Comparison of ENCODE assay signal across 29 mouse cellular contexts in the genomic region with DNA sequence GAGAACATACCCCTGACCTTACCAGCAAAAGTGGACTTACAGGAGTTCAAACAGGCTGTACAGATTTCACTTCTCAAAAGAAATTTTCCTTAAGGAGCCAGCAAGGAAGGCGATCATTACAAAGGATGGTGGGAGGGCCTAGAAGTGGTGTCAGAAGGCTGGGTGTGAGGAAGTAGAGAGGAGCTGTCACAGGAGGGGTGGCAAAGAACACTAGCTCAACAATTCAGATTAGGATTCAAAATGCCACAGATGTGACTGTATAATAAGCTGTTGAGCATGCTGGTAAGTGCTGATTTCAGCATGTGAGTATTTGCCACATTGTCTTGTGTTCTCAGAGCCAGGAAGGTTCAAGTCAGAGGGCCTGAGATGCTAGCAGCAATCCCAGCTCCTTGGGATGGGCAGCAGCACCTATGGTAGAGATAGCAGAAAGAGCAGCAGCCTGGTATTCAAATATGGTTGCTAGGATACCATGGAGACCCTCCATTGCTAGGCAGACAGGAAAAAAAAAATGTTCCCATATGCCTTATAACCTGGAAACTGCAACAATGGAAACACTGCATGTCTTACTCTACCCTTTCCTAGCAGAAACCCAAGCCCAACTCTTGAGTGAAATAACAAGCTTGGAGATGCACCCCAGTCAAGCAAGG.
A peak's percentile ranks its signal among the peaks of the same experiment; 100 is the strongest.
DNase-seq lines count a peak whose midpoint lies in the region; ATAC-seq lines count a peak whose summit lies in the region.
"Had no signal": no experiment of that assay in that cellular context is flagged by ENCODE, and none has a peak within 500 bp of the region (broad histone marks: within the 10 kb centered on the region; RNA-seq: fewer than 3 reads in every experiment).

No protein-coding gene starts in this region.

- no peak for DNase-seq in hindbrain, embryonic 10.5 days (ENCODE audit: low spot score)
- DNase-seq in midbrain, embryonic 11.5 days (ENCODE audit: low spot score, missing footprints), result no peak
- DNase-seq in right cerebral cortex, postnatal 10 days (ENCODE audit: low spot score in 2 of 2), result no peak
- DNase-seq in kidney, postnatal 36 days, result no peak
- DNase-seq: adrenal gland, postnatal 25 days; cerebellum, adult 2 months; cerebellum, postnatal 14 days; gastrocnemius, postnatal 10 days; kidney, adult 2 months; kidney, postnatal 4 days; layer of hippocampus, adult 9-11 months; liver, embryonic 13.5 days; lung, adult 18-20 months; lung, postnatal 4 days; retina, postnatal 1 day; right cerebral cortex, postnatal 25 days; thymus, postnatal 14 days had no signal

- H3K4me1 ChIP-seq in hindbrain, embryonic 13.5 days (replicated peaks), result peaks cover 16% of the 10 kb centered on the region
- peaks cover 16% of the 10 kb centered on the region for H3K4me1 ChIP-seq in hindbrain, embryonic 10.5 days (replicated peaks)
- peaks cover 15% of the 10 kb centered on the region for H3K4me1 ChIP-seq in midbrain, embryonic 13.5 days (replicated peaks)
- peaks cover 5% of the 10 kb centered on the region for H3K4me1 ChIP-seq in midbrain, embryonic 11.5 days (ENCODE audit: control insufficient read depth, insufficient read depth, low read length)
- peaks cover 17% of the 10 kb centered on the region for H3K4me1 ChIP-seq in midbrain, embryonic 15.5 days
- H3K4me1 ChIP-seq: intestine, embryonic 15.5 days had no signal

- no peak overlapping the region for H3K9ac ChIP-seq in hindbrain, embryonic 13.5 days
- no peak overlapping the region; the same call in 1 of the 2 replicates for H3K9ac ChIP-seq in midbrain, embryonic 13.5 days (replicated peaks)
- H3K9ac ChIP-seq in midbrain, embryonic 11.5 days (ENCODE audit: low read length), result no peak overlapping the region
- H3K9ac ChIP-seq in midbrain, embryonic 15.5 days, result no peak overlapping the region
- H3K9ac ChIP-seq: heart, embryonic 15.5 days; hindbrain, embryonic 15.5 days; intestine, embryonic 15.5 days; limb, embryonic 15.5 days; liver, embryonic 13.5 days; stomach, embryonic 15.5 days had no signal

- no peaks in the 10 kb centered on the region for H3K27me3 ChIP-seq in hindbrain, embryonic 13.5 days
- H3K27me3 ChIP-seq in hindbrain, embryonic 10.5 days (ENCODE audit: insufficient read depth, poor library complexity, severe bottlenecking), result peaks cover 11% of the 10 kb centered on the region
- 0 out of 2 replicates have a peak, but pooled peaks cover 3% of the 10 kb centered on the region for H3K27me3 ChIP-seq in midbrain, embryonic 13.5 days
- no peaks in the 10 kb centered on the region for H3K27me3 ChIP-seq in midbrain, embryonic 11.5 days (ENCODE audit: control insufficient read depth, insufficient read depth, low read length)
- H3K27me3 ChIP-seq in midbrain, embryonic 15.5 days (replicated peaks), result no peaks in the 10 kb centered on the region
- H3K27me3 ChIP-seq: heart, embryonic 15.5 days; hindbrain, embryonic 15.5 days; megakaryocyte, embryonic 14.5 days; stomach, embryonic 15.5 days had no signal

- no peaks in the 10 kb centered on the region for H3K36me3 ChIP-seq in hindbrain, embryonic 13.5 days
- no peaks in the 10 kb centered on the region for H3K36me3 ChIP-seq in hindbrain, embryonic 10.5 days
- no peaks in the 10 kb centered on the region for H3K36me3 ChIP-seq in midbrain, embryonic 13.5 days
- H3K36me3 ChIP-seq in midbrain, embryonic 11.5 days (ENCODE audit: control insufficient read depth, insufficient read depth, low read length), result no peaks in the 10 kb centered on the region
- H3K36me3 ChIP-seq in midbrain, embryonic 15.5 days (replicated peaks), result no peaks in the 10 kb centered on the region
- H3K36me3 ChIP-seq: heart, embryonic 15.5 days; hindbrain, embryonic 15.5 days; intestine, embryonic 15.5 days; limb, embryonic 10.5 days; limb, embryonic 15.5 days; liver, embryonic 13.5 days; stomach, embryonic 15.5 days had no signal

- 77% methylated on average over 1 of the region's 1 CpGs for WGBS in hindbrain, embryonic 13.5 days
- WGBS in hindbrain, embryonic 10.5 days, result 68% methylated on average over 1 of the region's 1 CpGs
- 58% methylated on average over 1 of the region's 1 CpGs for WGBS in midbrain, embryonic 13.5 days
- 62% methylated on average over 1 of the region's 1 CpGs for WGBS in midbrain, embryonic 11.5 days
- WGBS in midbrain, embryonic 15.5 days, result 72% methylated on average over 1 of the region's 1 CpGs

- ATAC-seq in hindbrain, embryonic 13.5 days (ENCODE audit: low FRiP score), result no peak; the same call in 1 of the 2 replicates
- peak; percentile 64 for ATAC-seq in midbrain, embryonic 13.5 days
- ATAC-seq in midbrain, embryonic 11.5 days (ENCODE audit: low FRiP score), result no peak
- peak; percentile 51 for ATAC-seq in midbrain, embryonic 15.5 days (replicated peaks)
- ATAC-seq: intestine, embryonic 15.5 days; lung, postnatal 0 days had no signal

- H3K4me2 ChIP-seq in hindbrain, embryonic 13.5 days, result no peak overlapping the region
- no peak overlapping the region for H3K4me2 ChIP-seq in midbrain, embryonic 13.5 days (replicated peaks)
- H3K4me2 ChIP-seq in midbrain, embryonic 11.5 days, result no peak overlapping the region
- H3K4me2 ChIP-seq in midbrain, embryonic 15.5 days, result no peak overlapping the region
- H3K4me2 ChIP-seq: heart, embryonic 15.5 days; hindbrain, embryonic 15.5 days; intestine, embryonic 15.5 days; limb, embryonic 15.5 days; liver, embryonic 13.5 days; stomach, embryonic 15.5 days had no signal

- H3K9me3 ChIP-seq in hindbrain, embryonic 13.5 days, result no peaks in the 10 kb centered on the region
- H3K9me3 ChIP-seq in hindbrain, embryonic 10.5 days, result no peaks in the 10 kb centered on the region
- H3K9me3 ChIP-seq in midbrain, embryonic 13.5 days, result no peaks in the 10 kb centered on the region
- H3K9me3 ChIP-seq in midbrain, embryonic 11.5 days (ENCODE audit: control insufficient read depth, low read length), result no peaks in the 10 kb centered on the region
- no peaks in the 10 kb centered on the region for H3K9me3 ChIP-seq in midbrain, embryonic 15.5 days
- H3K9me3 ChIP-seq: heart, embryonic 15.5 days; hindbrain, embryonic 15.5 days; intestine, embryonic 15.5 days; limb, embryonic 10.5 days; limb, embryonic 15.5 days; liver, embryonic 13.5 days; megakaryocyte, embryonic 14.5 days; stomach, embryonic 15.5 days had no signal

- H3K4me3 ChIP-seq in hindbrain, embryonic 13.5 days, result no peak overlapping the region
- H3K4me3 ChIP-seq in hindbrain, embryonic 10.5 days, result no peak overlapping the region
- H3K4me3 ChIP-seq in midbrain, embryonic 13.5 days (replicated peaks), result no peak overlapping the region
- no peak overlapping the region for H3K4me3 ChIP-seq in midbrain, embryonic 11.5 days (ENCODE audit: low read depth, low read length)
- no peak overlapping the region for H3K4me3 ChIP-seq in midbrain, embryonic 15.5 days
- H3K4me3 ChIP-seq: erythroblast, embryonic 14.5 days; heart, embryonic 15.5 days; hindbrain, embryonic 15.5 days; intestine, embryonic 15.5 days; limb, embryonic 10.5 days; limb, embryonic 15.5 days; liver, embryonic 13.5 days; megakaryocyte, embryonic 14.5 days; stomach, embryonic 15.5 days had no signal

- peak overlapping the region; percentile 26; the same call in 1 of the 2 replicates for H3K27ac ChIP-seq in hindbrain, embryonic 13.5 days
- no peak overlapping the region for H3K27ac ChIP-seq in hindbrain, embryonic 10.5 days
- H3K27ac ChIP-seq in midbrain, embryonic 13.5 days, result peak overlapping the region; percentile 39; the same call in 1 of the 2 replicates
- H3K27ac ChIP-seq in midbrain, embryonic 11.5 days (ENCODE audit: low read depth, low read length), result no peak overlapping the region
- H3K27ac ChIP-seq in midbrain, embryonic 15.5 days, result 0 out of 2 replicates have a peak overlapping the region, but pooled peaks have one; percentile 21
- H3K27ac ChIP-seq: heart, embryonic 15.5 days; hindbrain, embryonic 15.5 days; intestine, embryonic 15.5 days; limb, embryonic 10.5 days; limb, embryonic 15.5 days; liver, embryonic 13.5 days; stomach, embryonic 15.5 days had no signal

Comparison
In these comparisons a context has a peak if more than half of its experiments do, and no peak if none do; other contexts are left out.
1. ATAC-seq: peak in midbrain, embryonic 13.5 days (single experiment) and midbrain, embryonic 15.5 days (single experiment); none in hindbrain, embryonic 13.5 days (single experiment) and midbrain, embryonic 11.5 days (single experiment).
2. H3K27ac ChIP-seq: peak in hindbrain, embryonic 13.5 days (single experiment), midbrain, embryonic 13.5 days (single experiment) and midbrain, embryonic 15.5 days (single experiment); none in hindbrain, embryonic 10.5 days (single experiment) and midbrain, embryonic 11.5 days (single experiment).